Mouse (Mus musculus) ES-Bruce4 (cell line): ENCODE results near the gene Qpctl.

Experiments
- CTCF ChIP-seq: IDR thresholded peaks from one replicate; pipeline ENCODE4 v1.8.1; 2011; ENCODE audit warnings: low read depth, low read length
- EP300 ChIP-seq: IDR thresholded peaks from 2 replicates; pipeline ENCODE4 v1.6.1; 2011; ENCODE audit warnings: low read depth, low read length; ENCODE audit not compliant: insufficient read depth
- POLR2A ChIP-seq: IDR thresholded peaks from one replicate; pipeline ENCODE4 v1.8.1; 2011; ENCODE audit warnings: low read length; ENCODE audit not compliant: insufficient read depth

DNA sequence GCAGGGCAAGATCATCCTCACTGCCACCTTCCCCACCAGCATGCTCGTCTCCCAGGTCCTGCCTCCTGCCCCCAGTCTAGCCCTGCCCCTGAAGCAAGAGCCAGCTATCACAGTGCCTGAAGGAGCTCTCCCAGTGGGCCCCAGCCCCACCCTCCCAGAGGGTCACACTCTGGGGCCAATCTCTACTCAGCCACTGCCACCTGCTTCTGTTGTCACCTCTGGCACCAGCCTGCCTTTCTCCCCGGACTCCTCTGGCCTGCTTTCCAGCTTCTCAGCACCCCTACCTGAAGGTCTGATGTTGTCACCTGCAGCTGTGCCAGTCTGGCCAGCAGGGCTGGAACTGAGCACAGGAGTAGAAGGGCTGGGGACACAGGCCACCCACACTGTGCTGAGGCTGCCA lies 51.9 kb downstream of the Qpctl start:
- no peak for TF ChIP-seq CTCF
- no peak for TF ChIP-seq POLR2A
- TF ChIP-seq EP300: no peak
